Mouse (Mus musculus): Measurements from ENCODE around the gene Eipr1. TPM values are rescaled to one million over a fixed set of nuclear protein-coding genes. Genes with fewer than 3 reads are reported as not detected.
A peak's percentile ranks its signal among the peaks of the same experiment; 100 is the strongest.
"Not testable (repeated sequence)": the region's sequence is repeated elsewhere in the genome, so short reads cannot be mapped to it uniquely, and the experiment has no call there.

Eipr1 gene
- polyA plus RNA-seq, 1 experiment from 2014 or later, result 77.0 TPM

DNA sequence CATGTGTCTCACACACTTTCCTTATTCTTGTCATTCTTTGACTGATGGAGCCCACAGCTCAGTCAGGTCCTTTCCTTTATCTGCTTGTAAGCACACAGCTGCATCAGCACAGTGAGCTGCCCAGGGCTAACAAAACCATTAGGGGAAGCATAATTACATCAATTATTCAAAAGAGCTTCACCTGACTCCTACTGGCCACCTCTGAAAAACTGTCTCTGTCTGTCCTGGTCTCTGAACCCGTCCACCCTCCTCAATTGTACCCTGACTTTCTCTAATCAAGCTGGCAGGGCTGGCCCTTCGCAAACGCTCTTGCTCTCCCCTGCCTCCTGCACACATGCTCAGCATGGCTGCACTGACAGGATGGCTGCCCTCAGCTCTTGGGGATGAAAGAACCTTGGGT lies 27.2 kb upstream of the Eipr1 start:
- Histone ChIP-seq H3K27me3 (ENCODE audit: control insufficient read depth, insufficient read depth, low read length) (no peaks in the 10 kb centered on the region), H3K4me3 (replicated peaks; ENCODE audit: low read depth, low read length) (no peak overlapping the region), H3K4me2 (ENCODE audit: low read length) (no peak overlapping the region), H3K4me1 (ENCODE audit: control insufficient read depth, insufficient read depth, low read length) (no peaks in the 10 kb centered on the region), H3K27ac (replicated peaks; ENCODE audit: low read depth, low read length) (0 out of 2 replicates have a peak overlapping the region, but pooled peaks have one; percentile 20), H3K36me3 (ENCODE audit: control insufficient read depth, insufficient read depth, low read length) (peaks cover 43% of the 10 kb centered on the region), H3K9ac (replicated peaks; ENCODE audit: low read length) (no peak overlapping the region), H3K9me3 (ENCODE audit: control insufficient read depth, low read length) (no peaks in the 10 kb centered on the region)
- no peak for ATAC-seq (ENCODE audit: low FRiP score, low TSS enrichment)
- DNase-seq, result no peak
- WGBS, result 74% methylated on average over 3 of the region's 3 CpGs

DNA sequence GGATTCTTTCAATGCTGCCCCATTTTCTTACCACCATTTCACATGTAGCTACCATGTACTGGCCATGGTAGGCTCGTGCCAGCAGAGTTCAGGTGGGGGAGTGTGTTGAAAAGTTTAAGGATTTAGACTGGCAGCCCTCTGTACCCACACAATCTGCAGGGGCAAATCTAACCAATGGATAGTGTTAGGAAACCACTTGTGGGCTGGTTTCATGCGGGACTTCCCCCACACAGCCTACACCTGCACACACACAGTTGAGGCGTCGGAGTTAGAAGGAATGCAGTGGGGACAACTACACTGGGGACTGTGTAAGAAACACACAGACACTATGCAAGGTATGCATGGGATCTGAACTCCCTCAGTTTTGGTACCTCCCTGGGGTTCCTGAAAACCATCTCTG lies 25.4 kb upstream of the Eipr1 start:
- no peak for ATAC-seq (ENCODE audit: low FRiP score, low TSS enrichment)

DNA sequence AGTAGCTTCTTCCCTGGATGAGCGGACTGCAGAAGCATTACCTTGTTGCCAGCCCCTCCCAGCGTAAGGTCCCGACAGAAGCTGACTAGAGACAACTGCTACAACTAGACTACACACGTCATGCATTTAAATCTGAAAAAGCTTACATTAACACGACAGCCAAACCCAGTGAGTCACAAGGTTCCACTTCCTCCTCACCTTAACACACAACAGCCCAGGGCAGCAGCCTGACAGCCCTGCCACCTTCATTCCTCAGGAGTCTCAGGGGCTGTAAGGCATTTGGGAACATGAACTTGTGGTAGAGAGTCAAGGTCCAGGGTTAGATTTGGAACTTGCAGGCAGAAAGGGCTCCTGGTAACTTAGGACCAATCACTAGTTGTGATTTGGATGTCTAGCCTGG lies 24.5 kb upstream of the Eipr1 start:
- no peak for DNase-seq
- Histone ChIP-seq H3K9me3 (ENCODE audit: control insufficient read depth, low read length) (no peaks in the 10 kb centered on the region), H3K4me2 (ENCODE audit: low read length) (no peak overlapping the region), H3K27me3 (ENCODE audit: control insufficient read depth, insufficient read depth, low read length) (no peaks in the 10 kb centered on the region), H3K27ac (replicated peaks; ENCODE audit: low read depth, low read length) (no peak overlapping the region), H3K9ac (replicated peaks; ENCODE audit: low read length) (no peak overlapping the region), H3K4me3 (replicated peaks; ENCODE audit: low read depth, low read length) (no peak overlapping the region), H3K4me1 (ENCODE audit: control insufficient read depth, insufficient read depth, low read length) (no peaks in the 10 kb centered on the region), H3K36me3 (ENCODE audit: control insufficient read depth, insufficient read depth, low read length) (peaks cover 37% of the 10 kb centered on the region)
- no peak for ATAC-seq (ENCODE audit: low FRiP score, low TSS enrichment)
- 90% methylated on average over 5 of the region's 5 CpGs for WGBS

More for the DNA sequence above, 25.4 kb upstream of the Eipr1 start:
- no peak overlapping the region for H3K9ac ChIP-seq (replicated peaks; ENCODE audit: low read length)
- DNase-seq, result no peak
- H3K9me3 ChIP-seq (ENCODE audit: control insufficient read depth, low read length), result no peaks in the 10 kb centered on the region
- H3K36me3 ChIP-seq (ENCODE audit: control insufficient read depth, insufficient read depth, low read length), result peaks cover 37% of the 10 kb centered on the region
- H3K4me2 ChIP-seq (ENCODE audit: low read length), result no peak overlapping the region
- 90% methylated on average over 4 of the region's 4 CpGs for WGBS
- no peak overlapping the region for H3K27ac ChIP-seq (replicated peaks; ENCODE audit: low read depth, low read length)
- H3K4me3 ChIP-seq (replicated peaks; ENCODE audit: low read depth, low read length), result no peak overlapping the region
- H3K4me1 ChIP-seq (ENCODE audit: control insufficient read depth, insufficient read depth, low read length), result no peaks in the 10 kb centered on the region
- no peaks in the 10 kb centered on the region for H3K27me3 ChIP-seq (ENCODE audit: control insufficient read depth, insufficient read depth, low read length)

DNA sequence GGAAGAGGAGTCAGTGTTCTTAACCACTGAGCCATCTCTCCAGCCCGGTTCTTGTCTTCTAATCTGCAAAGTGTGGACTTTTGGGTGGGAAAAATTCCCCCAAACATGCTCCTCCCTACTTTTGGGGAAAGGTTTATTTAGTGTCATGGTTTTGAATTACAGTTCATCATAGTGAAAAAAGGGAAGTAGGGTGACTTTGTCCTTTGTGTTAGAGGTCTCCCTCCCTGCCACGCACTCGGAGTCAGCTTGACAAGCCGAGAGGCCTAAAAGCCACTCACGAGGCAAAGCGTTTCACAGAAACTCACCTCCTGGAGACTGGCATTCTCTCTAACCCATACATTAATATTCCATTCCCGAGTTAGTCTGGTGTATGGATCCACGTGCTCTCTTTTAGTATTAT lies 19.0 kb upstream of the Eipr1 start:
- peaks cover 59% of the 10 kb centered on the region for H3K36me3 ChIP-seq (ENCODE audit: control insufficient read depth, insufficient read depth, low read length)
- H3K4me2 ChIP-seq (ENCODE audit: low read length), result no peak overlapping the region
- H3K9me3 ChIP-seq (ENCODE audit: control insufficient read depth, low read length), result no peaks in the 10 kb centered on the region
- H3K9ac ChIP-seq (replicated peaks; ENCODE audit: low read length), result no peak overlapping the region
- H3K27ac ChIP-seq (replicated peaks; ENCODE audit: low read depth, low read length), result no peak overlapping the region
- no peak overlapping the region for H3K4me3 ChIP-seq (replicated peaks; ENCODE audit: low read depth, low read length)
- no peak for DNase-seq
- 95% methylated on average over 8 of the region's 8 CpGs for WGBS
- no peaks in the 10 kb centered on the region for H3K4me1 ChIP-seq (ENCODE audit: control insufficient read depth, insufficient read depth, low read length)
- no peak for ATAC-seq (ENCODE audit: low FRiP score, low TSS enrichment)
- no peaks in the 10 kb centered on the region for H3K27me3 ChIP-seq (ENCODE audit: control insufficient read depth, insufficient read depth, low read length)

DNA sequence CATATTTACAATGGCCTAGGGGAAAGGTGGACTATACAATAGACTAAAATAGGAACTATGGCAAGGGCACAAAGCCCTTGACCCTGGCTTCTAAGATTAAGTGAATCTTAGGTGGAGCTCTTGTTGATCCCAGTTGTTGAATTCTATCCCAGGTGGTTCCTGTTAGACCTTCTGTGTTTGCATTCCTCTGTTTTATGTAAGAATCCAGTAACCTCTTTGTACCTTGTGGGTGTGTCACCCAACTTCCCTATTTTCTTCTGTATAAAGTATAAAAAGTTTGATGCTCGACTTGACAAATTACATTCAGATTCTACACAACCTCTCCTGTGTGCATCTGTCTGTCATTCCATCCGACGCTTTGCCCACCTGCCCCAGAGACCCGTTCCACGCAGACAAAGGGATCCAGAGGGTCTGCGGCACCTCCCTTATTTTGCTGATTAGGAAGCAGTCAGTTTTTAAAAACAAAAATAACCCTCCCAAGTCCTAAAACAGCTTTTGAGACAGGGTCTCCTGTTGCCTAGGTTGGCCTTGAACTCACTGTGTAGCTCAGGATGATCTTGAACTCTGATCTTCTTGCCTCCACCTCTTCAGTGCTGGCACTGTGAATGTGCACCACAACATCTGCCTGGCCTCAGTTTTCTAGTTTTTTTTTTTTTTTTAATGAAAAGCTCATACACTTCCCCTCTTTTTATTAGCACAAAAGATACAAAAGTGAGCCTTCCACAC lies 17.9 kb upstream of the Eipr1 start:
- DNase-seq; ATAC-seq (ENCODE audit: low FRiP score, low TSS enrichment); H3K4me2 ChIP-seq (ENCODE audit: low read length); H3K4me3 ChIP-seq (replicated peaks; ENCODE audit: low read depth, low read length); H3K27ac ChIP-seq (replicated peaks; ENCODE audit: low read depth, low read length); H3K27me3 ChIP-seq (ENCODE audit: control insufficient read depth, insufficient read depth, low read length); H3K9ac ChIP-seq (replicated peaks; ENCODE audit: low read length); H3K4me1 ChIP-seq (ENCODE audit: control insufficient read depth, insufficient read depth, low read length); H3K9me3 ChIP-seq (ENCODE audit: control insufficient read depth, low read length): not testable (repeated sequence)
- WGBS, result 97% methylated on average over 6 of the region's 6 CpGs
- H3K36me3 ChIP-seq (ENCODE audit: control insufficient read depth, insufficient read depth, low read length), result peaks cover 60% of the 10 kb centered on the region

DNA sequence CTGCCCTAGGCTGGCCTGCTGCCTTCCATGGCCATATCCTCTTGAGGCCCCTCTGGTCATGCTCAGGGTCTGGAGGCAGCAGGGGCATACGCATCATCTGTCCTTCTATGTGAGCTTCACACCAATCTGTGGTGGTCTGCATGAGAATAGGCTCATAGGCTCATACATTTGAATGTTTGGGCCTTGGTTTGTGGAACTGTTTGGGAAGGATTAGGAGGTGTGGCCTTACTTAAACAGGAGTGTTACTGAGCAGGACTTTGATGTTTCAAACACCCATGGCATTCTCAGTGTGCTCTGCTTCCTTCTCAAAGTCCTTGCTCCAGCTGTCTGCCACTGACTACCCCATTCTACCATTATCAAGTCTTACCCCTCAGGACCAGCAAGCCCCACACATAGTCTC lies 17.3 kb upstream of the Eipr1 start:
- H3K4me3 ChIP-seq (replicated peaks; ENCODE audit: low read depth, low read length), result no peak overlapping the region
- no peak overlapping the region for H3K4me2 ChIP-seq (ENCODE audit: low read length)
- H3K36me3 ChIP-seq (ENCODE audit: control insufficient read depth, insufficient read depth, low read length), result peaks cover 56% of the 10 kb centered on the region
- ATAC-seq (ENCODE audit: low FRiP score, low TSS enrichment) (no peak), DNase-seq (no peak)
- no peaks in the 10 kb centered on the region for H3K9me3 ChIP-seq (ENCODE audit: control insufficient read depth, low read length)
- H3K9ac ChIP-seq (replicated peaks; ENCODE audit: low read length), result no peak overlapping the region
- H3K27me3 ChIP-seq (ENCODE audit: control insufficient read depth, insufficient read depth, low read length), result no peaks in the 10 kb centered on the region
- H3K4me1 ChIP-seq (ENCODE audit: control insufficient read depth, insufficient read depth, low read length), result no peaks in the 10 kb centered on the region
- 97% methylated on average over 1 of the region's 1 CpGs for whole genome bisulfite sequencing
- no peak overlapping the region for H3K27ac ChIP-seq (replicated peaks; ENCODE audit: low read depth, low read length)

DNA sequence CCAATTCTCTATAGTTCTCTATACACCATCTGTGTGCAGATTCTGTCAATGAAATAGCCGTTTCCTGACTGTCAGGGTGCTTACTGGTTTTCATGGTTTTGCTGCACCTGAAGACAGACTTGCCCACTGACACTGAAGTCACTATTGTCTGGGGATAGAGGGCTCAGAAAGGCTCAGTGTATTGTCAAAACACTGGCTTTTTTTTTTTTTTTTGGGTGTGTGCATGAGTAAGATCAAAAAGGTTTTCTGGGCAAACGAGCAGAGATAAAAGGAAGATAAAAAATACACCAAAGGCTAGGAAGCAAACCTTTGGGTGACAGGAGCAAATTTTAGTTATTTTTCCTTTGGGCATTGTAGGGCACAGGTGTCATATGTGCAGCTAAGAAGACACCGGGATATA lies 16.3 kb upstream of the Eipr1 start:
- WGBS, result 92% methylated on average over 3 of the region's 3 CpGs
- no peak overlapping the region for H3K9ac ChIP-seq (replicated peaks; ENCODE audit: low read length)
- no peak overlapping the region for H3K4me3 ChIP-seq (replicated peaks; ENCODE audit: low read depth, low read length)
- H3K4me1 ChIP-seq (ENCODE audit: control insufficient read depth, insufficient read depth, low read length), result no peaks in the 10 kb centered on the region
- no peak overlapping the region for H3K4me2 ChIP-seq (ENCODE audit: low read length)
- no peak overlapping the region for H3K27ac ChIP-seq (replicated peaks; ENCODE audit: low read depth, low read length)
- no peaks in the 10 kb centered on the region for H3K9me3 ChIP-seq (ENCODE audit: control insufficient read depth, low read length)
- ATAC-seq (ENCODE audit: low FRiP score, low TSS enrichment) (no peak), DNase-seq (no peak)
- peaks cover 56% of the 10 kb centered on the region for H3K36me3 ChIP-seq (ENCODE audit: control insufficient read depth, insufficient read depth, low read length)
- H3K27me3 ChIP-seq (ENCODE audit: control insufficient read depth, insufficient read depth, low read length), result no peaks in the 10 kb centered on the region

DNA sequence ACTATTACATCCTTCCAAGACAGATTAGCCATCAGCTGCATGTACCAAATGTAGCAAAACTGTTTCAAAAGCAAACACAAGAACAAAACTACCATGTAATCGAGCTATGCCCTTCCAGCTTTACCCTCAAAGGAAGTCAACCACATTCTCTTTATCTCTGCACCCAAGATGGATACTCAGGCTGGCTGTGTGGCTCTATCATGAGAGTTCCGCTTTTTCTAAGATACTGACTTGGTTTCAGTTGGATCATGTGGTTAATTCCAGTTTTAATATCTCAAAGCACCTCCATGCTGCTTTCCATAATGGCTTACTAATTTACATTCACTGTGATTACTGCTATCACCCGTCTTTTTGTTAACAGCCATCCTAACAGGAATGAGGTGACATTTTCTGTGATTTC lies 8.3 kb upstream of the Eipr1 start:
- no peaks in the 10 kb centered on the region for H3K4me1 ChIP-seq (ENCODE audit: control insufficient read depth, insufficient read depth, low read length)
- no peak overlapping the region for H3K27ac ChIP-seq (replicated peaks; ENCODE audit: low read depth, low read length)
- DNase-seq, result no peak
- H3K9me3 ChIP-seq (ENCODE audit: control insufficient read depth, low read length), result no peaks in the 10 kb centered on the region
- H3K9ac ChIP-seq (replicated peaks; ENCODE audit: low read length), result no peak overlapping the region
- no peaks in the 10 kb centered on the region for H3K27me3 ChIP-seq (ENCODE audit: control insufficient read depth, insufficient read depth, low read length)
- no peak for ATAC-seq (ENCODE audit: low FRiP score, low TSS enrichment)
- WGBS, result 85% methylated on average over 3 of the region's 3 CpGs
- H3K4me3 ChIP-seq (replicated peaks; ENCODE audit: low read depth, low read length), result no peak overlapping the region
- H3K36me3 ChIP-seq (ENCODE audit: control insufficient read depth, insufficient read depth, low read length), result peaks cover 38% of the 10 kb centered on the region
- no peak overlapping the region for H3K4me2 ChIP-seq (ENCODE audit: low read length)

DNA sequence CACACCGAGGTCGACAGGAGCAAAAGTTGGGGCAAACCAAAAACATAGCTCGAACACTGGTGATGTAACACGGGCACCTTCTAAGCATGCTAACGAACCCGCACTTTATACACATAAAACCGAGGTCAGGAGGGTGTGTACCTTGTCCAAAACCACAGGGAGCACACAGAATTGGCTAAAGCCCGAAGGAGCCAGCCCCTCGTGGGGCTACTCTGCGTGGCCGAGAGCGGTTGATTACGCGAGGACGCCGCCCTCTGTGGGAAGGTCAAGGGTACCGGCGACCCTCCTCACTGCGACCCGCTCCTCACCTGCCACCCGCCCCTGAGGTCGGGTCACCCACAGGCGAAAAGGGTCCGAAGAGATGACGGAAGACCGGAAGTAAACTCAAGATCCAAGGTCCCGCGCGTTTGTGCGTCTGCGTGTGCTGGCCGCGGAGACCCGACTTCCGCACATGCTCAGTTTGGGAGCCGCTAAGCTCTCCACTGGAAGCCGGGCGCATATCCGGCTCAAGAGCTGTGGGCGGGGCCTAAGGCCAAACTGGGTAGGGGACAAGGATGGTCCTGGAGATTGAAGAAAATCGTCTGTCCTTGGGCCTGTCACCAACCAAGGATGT lies 1.5 kb upstream of the Eipr1 start, which contains the start of gene Trappc12:
Gene Trappc12, minus strand, starts transcription at position 452 of the 613 bp plus-strand sequence.
- 2% methylated on average over 41 of the region's 41 CpGs for WGBS
- Histone ChIP-seq H3K27me3 (ENCODE audit: control insufficient read depth, insufficient read depth, low read length) (no peaks in the 10 kb centered on the region), H3K4me3 (replicated peaks; ENCODE audit: low read depth, low read length) (peak within 1 kb of the TSS; percentile 80), H3K27ac (replicated peaks; ENCODE audit: low read depth, low read length) (peak within 1 kb of the TSS; percentile 66), H3K4me1 (ENCODE audit: control insufficient read depth, insufficient read depth, low read length) (peaks cover 16% of the 10 kb centered on the region), H3K36me3 (ENCODE audit: control insufficient read depth, insufficient read depth, low read length) (peaks cover 20% of the 10 kb centered on the region), H3K9me3 (ENCODE audit: control insufficient read depth, low read length) (no peaks in the 10 kb centered on the region), H3K4me2 (ENCODE audit: low read length) (peak within 1 kb of the TSS; percentile 94), H3K9ac (replicated peaks; ENCODE audit: low read length) (peak within 1 kb of the TSS; percentile 68)
- ATAC-seq (ENCODE audit: low FRiP score, low TSS enrichment), result peak; percentile 87
- peak; percentile 96 for DNase-seq

All from midbrain, embryonic 14.5 days (tissue).